Mouse (Mus musculus) splenic B cell, adult 2 months (primary cell): Measurements from ENCODE around the gene Anks1.

Source experiments
- DNase-seq: peaks from one replicate; pipeline ENCODE4 v3.0.0-alpha.2; 2011; ENCODE audit warnings: low read depth, low spot score
- H3K27me3 ChIP-seq: 2 replicates; pipeline ENCODE4 v1.6.1; 2012; ENCODE audit warnings: mild to moderate bottlenecking, low read length, moderate library complexity, mixed read lengths; ENCODE audit not compliant: control insufficient read depth, poor library complexity, insufficient read depth, severe bottlenecking
- H3K36me3 ChIP-seq: 2 replicates; pipeline ENCODE4 v1.6.1; 2012; ENCODE audit warnings: mild to moderate bottlenecking, low read length, moderate library complexity, mixed read lengths; ENCODE audit not compliant: control insufficient read depth, poor library complexity, insufficient read depth, severe bottlenecking

Gene Anks1

GRCm38 (mm10) chr17:28100669-28101068, 191.6 kb downstream of the Anks1 start:
- Histone ChIP-seq H3K27me3 (no peaks in the 10 kb centered on the region), H3K36me3 (no peaks in the 10 kb centered on the region)
- no peak for DNase-seq

GRCm38 (mm10) chr17:28101284-28101887, 192.3 kb downstream of the Anks1 start:
- Histone ChIP-seq H3K36me3 (no peaks in the 10 kb centered on the region), H3K27me3 (no peaks in the 10 kb centered on the region)
- DNase-seq: no peak

DNA sequence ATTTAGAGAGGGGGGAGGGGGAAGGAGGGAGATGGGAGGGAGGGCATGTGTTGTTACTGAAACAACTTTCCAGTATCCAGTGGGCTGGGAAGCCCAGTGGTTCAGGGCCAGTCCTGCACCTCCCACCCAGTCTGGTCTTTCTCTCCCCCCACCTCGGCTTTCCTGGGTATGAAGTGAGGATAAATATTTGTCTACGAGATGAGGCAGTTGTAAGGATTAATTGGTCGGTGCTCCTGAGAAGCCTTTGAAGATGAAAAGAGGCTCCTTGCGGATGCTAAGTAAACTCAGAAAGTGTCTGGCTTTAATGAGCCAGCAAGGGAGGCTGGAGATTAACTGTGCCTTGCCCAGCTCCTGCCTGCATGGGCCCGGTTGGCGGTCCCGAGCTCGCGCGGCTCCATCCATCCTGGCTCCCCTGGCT, 192.8 kb downstream of the Anks1 start:
- Histone ChIP-seq H3K36me3 (no peaks in the 10 kb centered on the region), H3K27me3 (no peaks in the 10 kb centered on the region)
- DNase-seq: no peak

DNA sequence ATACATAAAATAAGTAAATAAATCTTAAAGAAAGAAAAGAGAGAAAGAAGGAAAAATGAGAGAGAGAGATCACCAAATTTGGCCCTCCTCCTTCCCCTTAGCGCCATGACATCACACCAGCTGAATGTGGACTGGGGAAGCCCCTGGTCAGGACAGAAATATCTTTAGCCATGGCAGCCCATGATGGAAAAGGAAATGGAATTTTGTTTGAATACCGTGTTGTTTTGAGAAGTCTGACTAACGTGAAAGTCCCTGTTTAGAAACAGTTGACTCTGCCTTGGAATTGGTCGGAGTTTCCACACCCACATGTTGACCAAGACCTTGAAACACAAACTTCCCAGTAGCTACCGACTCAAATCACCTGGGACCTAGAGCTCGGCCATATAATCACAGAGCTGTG, 195.3 kb downstream of the Anks1 start:
- Histone ChIP-seq H3K27me3 (no peaks in the 10 kb centered on the region), H3K36me3 (no peaks in the 10 kb centered on the region)
- DNase-seq: no peak

DNA sequence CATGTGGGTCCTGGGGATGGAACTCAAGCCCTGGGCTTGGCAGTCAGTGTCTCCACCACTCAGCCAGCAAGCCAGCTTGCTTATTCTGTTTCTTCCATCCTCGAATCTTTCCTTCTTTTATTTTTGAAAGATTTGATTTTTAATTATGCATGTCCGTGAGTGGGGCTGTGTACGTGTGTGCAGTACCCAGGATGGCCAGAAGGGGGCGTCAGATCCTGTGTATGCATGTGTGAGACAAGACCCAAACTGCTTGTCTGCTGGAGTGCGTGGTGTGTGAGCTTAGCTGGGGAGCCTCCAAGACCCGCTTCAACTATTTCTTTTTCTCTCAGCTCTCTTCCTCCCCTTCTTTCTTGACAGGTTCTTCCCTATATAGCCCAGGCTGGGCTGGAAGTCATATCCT, 197.2 kb downstream of the Anks1 start:
- H3K27me3 ChIP-seq: no peaks in the 10 kb centered on the region
- no peak for DNase-seq

GRCm38 (mm10) chr17:28107275-28107674, 198.2 kb downstream of the Anks1 start:
- Histone ChIP-seq H3K27me3 (no peaks in the 10 kb centered on the region), H3K36me3 (no peaks in the 10 kb centered on the region)
- no peak for DNase-seq

More for the DNA sequence above, 197.2 kb downstream of the Anks1 start:
- no peaks in the 10 kb centered on the region for H3K36me3 ChIP-seq

DNA sequence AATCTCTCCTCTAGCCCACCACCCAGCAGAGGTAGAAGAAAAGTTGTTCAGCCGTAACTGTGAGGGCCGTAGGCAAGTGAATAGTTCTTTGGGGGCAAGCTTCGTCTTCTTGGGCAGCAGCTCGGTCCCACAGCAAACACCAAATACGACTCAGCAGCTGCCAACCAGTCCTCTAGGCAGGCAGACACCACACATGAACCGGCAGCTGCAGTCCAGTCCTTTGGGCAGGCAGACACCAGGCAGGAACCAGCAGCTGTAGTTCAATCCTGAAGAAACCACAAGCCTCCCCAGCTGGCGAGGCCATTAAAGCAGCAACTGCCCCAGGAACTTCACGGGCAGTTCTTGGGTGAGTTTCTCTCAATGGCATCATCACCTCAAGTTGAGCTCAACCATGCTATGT, 203.2 kb downstream of the Anks1 start:
- no peaks in the 10 kb centered on the region for H3K36me3 ChIP-seq
- no peak for DNase-seq
- H3K27me3 ChIP-seq: no peaks in the 10 kb centered on the region
